In the genomic region with DNA sequence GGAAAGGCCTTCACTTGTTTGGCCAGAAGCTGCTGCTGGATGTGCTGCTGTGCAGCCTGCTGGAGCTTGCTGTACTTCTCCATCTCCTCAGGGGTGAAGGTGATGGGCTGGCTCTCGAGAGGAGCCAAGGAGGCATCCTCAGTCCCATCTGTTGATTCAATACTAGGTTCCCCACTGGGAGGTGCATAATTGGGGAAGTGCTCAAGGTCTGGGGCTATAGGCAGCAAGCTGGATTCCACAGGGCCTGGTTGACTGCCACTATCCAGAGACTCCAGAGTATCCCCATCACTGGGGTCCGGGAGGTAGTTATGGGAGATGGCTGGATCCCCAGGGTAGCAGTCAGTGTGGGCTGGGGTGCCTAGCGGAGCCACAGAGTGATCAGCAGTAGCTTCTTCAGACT, we compare ENCODE assay signal across 24 mouse cellular contexts. TPM values are rescaled to one million over a fixed set of nuclear protein-coding genes. Genes with fewer than 3 reads are reported as not detected.
"Had no signal": no experiment of that assay in that cellular context is flagged by ENCODE, and none has a peak within 500 bp of the region (broad histone marks: within the 10 kb centered on the region; RNA-seq: fewer than 3 reads in every experiment).

No protein-coding gene starts in this region.

- DNase-seq: kidney, adult 18-20 months; kidney, adult 9 months; kidney, postnatal 25 days; layer of hippocampus, postnatal 36 days; lung, embryonic 14.5 days; midbrain, embryonic 14.5 days; right cerebral cortex, adult 18-20 months; right cerebral cortex, postnatal 14 days; right cerebral cortex, postnatal 4 days; thymus, adult 2 months; thymus, postnatal 14 days; thymus, postnatal 4 days had no signal

- H3K27ac ChIP-seq: kidney, postnatal 0 days; left cerebral cortex, adult 2 months; limb, embryonic 12.5 days; limb, embryonic 15.5 days; liver, embryonic 14.5 days; macrophage; neural tube, embryonic 12.5 days; neural tube, embryonic 15.5 days; stomach, postnatal 0 days had no signal

- H3K4me3 ChIP-seq: left cerebral cortex, adult 2 months; limb, embryonic 12.5 days; limb, embryonic 15.5 days; neural tube, embryonic 12.5 days; neural tube, embryonic 15.5 days had no signal

- H3K27me3 ChIP-seq: limb, embryonic 12.5 days; limb, embryonic 15.5 days; neural tube, embryonic 12.5 days; neural tube, embryonic 15.5 days had no signal

- ATAC-seq: intestine, embryonic 16.5 days; lung, postnatal 0 days had no signal

- H3K4me1 ChIP-seq: limb, embryonic 12.5 days; limb, embryonic 15.5 days; neural tube, embryonic 12.5 days; neural tube, embryonic 15.5 days had no signal

- H3K4me2 ChIP-seq: limb, embryonic 12.5 days; limb, embryonic 15.5 days; lung, embryonic 14.5 days; midbrain, embryonic 11.5 days; neural tube, embryonic 12.5 days; neural tube, embryonic 15.5 days had no signal

- H3K9ac ChIP-seq: limb, embryonic 12.5 days; limb, embryonic 15.5 days; liver, embryonic 14.5 days; lung, embryonic 14.5 days; neural tube, embryonic 12.5 days; neural tube, embryonic 15.5 days had no signal

- H3K9me3 ChIP-seq: limb, embryonic 12.5 days; limb, embryonic 15.5 days; neural tube, embryonic 12.5 days; neural tube, embryonic 15.5 days had no signal

RNA-seq across cellular contexts. Expression of a gene that starts 31.2 kb away (rescaled TPM):
- polyA plus RNA-seq: macrophage had no signal
